Mouse (Mus musculus): ENCODE measurements around the gene Gpr88. TPM values are rescaled to one million over a fixed set of nuclear protein-coding genes. Genes with fewer than 3 reads are reported as not detected.

Gene Gpr88
- polyA plus RNA-seq, 1 experiment from 2014 or later, result 0.08 TPM

DNA sequence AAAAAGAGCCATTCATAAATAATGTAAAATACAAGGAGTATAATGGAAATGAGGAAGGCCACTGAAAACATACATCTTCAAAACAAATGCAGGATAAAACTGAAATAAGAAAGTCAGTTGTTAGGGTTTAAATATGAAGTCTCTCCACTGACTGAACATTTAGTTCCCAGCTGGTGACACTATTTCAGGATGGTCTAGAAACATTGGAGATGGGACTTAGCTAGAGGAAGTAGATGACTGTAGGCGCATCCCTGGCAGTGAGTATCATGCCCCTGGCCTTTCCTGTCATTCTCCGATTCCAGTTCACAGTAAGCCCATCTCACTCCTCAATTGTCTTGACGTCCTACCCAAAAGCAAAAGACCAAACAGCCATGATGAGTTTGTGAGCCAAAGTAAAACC, 19.8 kb downstream of the Gpr88 start:
- Histone ChIP-seq H3K9ac (ENCODE audit: low read length) (no peak overlapping the region), H3K27me3 (ENCODE audit: control insufficient read depth, insufficient read depth, low read length) (no peaks in the 10 kb centered on the region), H3K36me3 (ENCODE audit: control insufficient read depth, insufficient read depth, low read length) (no peaks in the 10 kb centered on the region), H3K4me2 (ENCODE audit: low read depth, severe bottlenecking) (no peak overlapping the region), H3K27ac (replicated peaks; ENCODE audit: low read depth, low read length) (no peak overlapping the region), H3K4me1 (ENCODE audit: control insufficient read depth, insufficient read depth, low read length) (no peaks in the 10 kb centered on the region), H3K4me3 (ENCODE audit: low read depth, low read length) (no peak overlapping the region), H3K9me3 (ENCODE audit: control insufficient read depth, low read length) (no peaks in the 10 kb centered on the region)
- ATAC-seq (ENCODE audit: insufficient number of reproducible peaks, low FRiP score, low TSS enrichment, low read depth) (no peak), DNase-seq (ENCODE audit: low spot score) (no peak)
- 88% methylated on average over 3 of the region's 3 CpGs for WGBS

DNA sequence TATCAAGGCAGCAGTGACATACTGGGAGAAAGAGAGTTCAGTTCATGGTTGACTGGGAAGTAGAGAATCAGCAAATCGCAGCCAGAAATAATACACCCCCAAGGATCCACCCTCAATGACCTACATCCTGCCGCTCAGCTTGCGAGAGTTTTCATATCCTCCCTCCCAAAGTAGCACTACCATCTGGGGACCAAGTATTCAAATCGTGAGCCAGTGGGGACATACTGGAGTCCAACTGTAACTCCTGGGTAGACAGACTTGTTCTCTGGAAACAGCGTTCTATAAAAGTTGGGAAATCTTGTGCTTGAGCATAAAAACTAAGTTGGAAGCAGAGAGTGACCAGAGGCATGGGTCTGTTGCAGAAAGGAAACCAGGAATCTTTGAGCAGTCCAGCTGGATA, 20.5 kb downstream of the Gpr88 start:
- Histone ChIP-seq H3K27ac (replicated peaks; ENCODE audit: low read depth, low read length) (no peak overlapping the region), H3K9ac (ENCODE audit: low read length) (no peak overlapping the region), H3K36me3 (ENCODE audit: control insufficient read depth, insufficient read depth, low read length) (no peaks in the 10 kb centered on the region), H3K4me3 (ENCODE audit: low read depth, low read length) (no peak overlapping the region), H3K4me1 (ENCODE audit: control insufficient read depth, insufficient read depth, low read length) (no peaks in the 10 kb centered on the region), H3K9me3 (ENCODE audit: control insufficient read depth, low read length) (no peaks in the 10 kb centered on the region), H3K4me2 (ENCODE audit: low read depth, severe bottlenecking) (no peak overlapping the region), H3K27me3 (ENCODE audit: control insufficient read depth, insufficient read depth, low read length) (no peaks in the 10 kb centered on the region)
- no peak for DNase-seq (ENCODE audit: low spot score)
- ATAC-seq (ENCODE audit: insufficient number of reproducible peaks, low FRiP score, low TSS enrichment, low read depth), result no peak
- WGBS, result 91% methylated on average over 5 of the region's 5 CpGs

DNA sequence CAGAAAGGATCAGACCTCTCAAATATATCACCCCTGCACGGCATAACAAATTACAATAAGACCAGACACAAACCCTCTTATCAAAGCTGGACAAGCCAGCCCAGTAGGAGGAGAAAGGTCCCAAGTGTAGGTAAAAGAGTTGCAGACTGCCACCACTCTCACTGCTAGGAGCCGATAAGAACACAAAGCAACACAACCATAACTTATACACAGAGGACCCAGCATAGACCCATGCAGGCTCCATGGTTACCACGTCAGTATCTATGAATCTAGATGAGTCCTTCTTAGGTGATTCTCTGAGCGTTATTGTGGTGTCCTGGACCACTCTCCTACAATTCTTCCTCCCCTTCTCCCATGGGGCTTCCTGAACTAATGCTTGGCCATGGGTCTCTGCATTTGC, 24.0 kb downstream of the Gpr88 start:
- H3K27me3 ChIP-seq (ENCODE audit: control insufficient read depth, insufficient read depth, low read length), result no peaks in the 10 kb centered on the region
- 0 out of 2 replicates have a peak, but pooled peaks have one; percentile 10 for ATAC-seq (ENCODE audit: insufficient number of reproducible peaks, low FRiP score, low TSS enrichment, low read depth)
- no peak overlapping the region for H3K9ac ChIP-seq (ENCODE audit: low read length)
- no peaks in the 10 kb centered on the region for H3K36me3 ChIP-seq (ENCODE audit: control insufficient read depth, insufficient read depth, low read length)
- no peaks in the 10 kb centered on the region for H3K4me1 ChIP-seq (ENCODE audit: control insufficient read depth, insufficient read depth, low read length)
- WGBS, result 87% methylated on average over 4 of the region's 4 CpGs
- H3K4me2 ChIP-seq (ENCODE audit: low read depth, severe bottlenecking), result no peak overlapping the region
- DNase-seq (ENCODE audit: low spot score), result no peak
- H3K4me3 ChIP-seq (ENCODE audit: low read depth, low read length), result no peak overlapping the region
- H3K27ac ChIP-seq (replicated peaks; ENCODE audit: low read depth, low read length), result no peak overlapping the region
- H3K9me3 ChIP-seq (ENCODE audit: control insufficient read depth, low read length), result no peaks in the 10 kb centered on the region

DNA sequence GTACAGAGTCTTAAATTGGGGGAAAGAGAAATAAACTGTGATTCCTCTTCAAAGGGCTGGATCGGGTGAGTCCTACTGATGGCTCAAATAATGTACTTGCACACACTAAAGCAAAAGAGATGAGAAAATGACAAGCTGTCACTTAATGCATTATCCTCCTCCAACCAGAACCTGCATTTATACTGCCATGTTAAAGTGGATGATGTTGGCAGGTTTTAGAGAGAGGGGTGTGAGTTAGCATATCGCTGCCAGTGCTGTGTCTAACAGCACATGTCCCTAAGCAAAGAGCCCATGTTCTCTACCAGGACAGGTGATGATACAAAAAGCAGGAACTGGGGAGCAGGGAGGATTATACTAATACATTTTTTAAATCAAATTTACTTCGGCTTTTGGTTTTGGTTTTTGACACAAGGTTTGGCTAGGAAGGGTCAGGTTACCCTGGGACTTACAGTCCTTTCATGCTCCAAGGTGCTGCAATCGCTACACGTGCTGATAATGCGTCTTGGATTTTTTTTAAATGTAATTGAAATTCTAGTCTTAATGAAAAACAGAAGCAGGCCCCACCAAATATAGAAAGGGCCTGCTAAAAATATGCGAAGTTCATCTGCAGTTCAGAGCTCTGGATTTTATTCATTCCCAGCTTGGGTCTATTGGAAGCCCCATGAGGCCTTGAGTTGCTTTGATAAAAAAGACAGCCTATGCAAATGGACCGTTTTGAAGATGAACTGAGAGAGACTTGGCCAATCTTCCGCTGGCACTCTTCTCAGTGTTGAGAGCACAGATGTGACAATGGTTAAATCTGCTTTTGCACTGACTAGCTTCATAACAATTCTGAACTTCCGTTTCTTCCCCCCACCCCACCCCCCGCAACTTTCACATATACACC, 24.7 kb downstream of the Gpr88 start:
- H3K36me3 ChIP-seq (ENCODE audit: control insufficient read depth, insufficient read depth, low read length), result no peaks in the 10 kb centered on the region
- 49% methylated on average over 11 of the region's 11 CpGs for WGBS
- H3K9me3 ChIP-seq (ENCODE audit: control insufficient read depth, low read length), result no peaks in the 10 kb centered on the region
- H3K9ac ChIP-seq (ENCODE audit: low read length), result no peak overlapping the region
- no peak overlapping the region for H3K4me3 ChIP-seq (ENCODE audit: low read depth, low read length)
- H3K27ac ChIP-seq (replicated peaks; ENCODE audit: low read depth, low read length), result no peak overlapping the region
- ATAC-seq (ENCODE audit: insufficient number of reproducible peaks, low FRiP score, low TSS enrichment, low read depth), result peak; percentile 52; the same call in 1 of the 2 replicates
- H3K4me1 ChIP-seq (ENCODE audit: control insufficient read depth, insufficient read depth, low read length), result no peaks in the 10 kb centered on the region
- no peaks in the 10 kb centered on the region for H3K27me3 ChIP-seq (ENCODE audit: control insufficient read depth, insufficient read depth, low read length)
- no peak for DNase-seq (ENCODE audit: low spot score)
- H3K4me2 ChIP-seq (ENCODE audit: low read depth, severe bottlenecking), result no peak overlapping the region

DNA sequence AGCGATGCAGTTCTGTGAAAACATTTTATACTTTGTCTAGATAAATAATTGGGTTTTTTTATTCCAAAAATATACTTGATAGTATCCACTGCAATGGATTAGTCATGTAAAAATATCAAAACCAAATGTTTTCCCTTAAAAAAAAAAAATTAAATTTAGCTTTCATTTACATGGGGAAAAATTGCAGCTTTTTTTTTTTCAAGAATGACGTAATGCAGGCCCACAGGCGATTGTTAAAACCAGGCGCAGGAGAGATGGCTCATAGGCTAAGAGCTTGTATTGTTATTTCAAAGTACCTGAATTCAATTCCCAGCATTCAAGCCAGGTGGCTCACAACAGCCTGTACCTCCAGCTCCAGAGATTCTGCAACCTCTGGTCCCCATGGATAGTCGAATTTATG, 25.9 kb downstream of the Gpr88 start:
- no peak overlapping the region for H3K4me3 ChIP-seq (ENCODE audit: low read depth, low read length)
- DNase-seq (ENCODE audit: low spot score) (no peak), ATAC-seq (ENCODE audit: insufficient number of reproducible peaks, low FRiP score, low TSS enrichment, low read depth) (no peak)
- no peak overlapping the region for H3K27ac ChIP-seq (replicated peaks; ENCODE audit: low read depth, low read length)
- WGBS, result 78% methylated on average over 5 of the region's 5 CpGs
- H3K36me3 ChIP-seq (ENCODE audit: control insufficient read depth, insufficient read depth, low read length), result no peaks in the 10 kb centered on the region
- no peaks in the 10 kb centered on the region for H3K4me1 ChIP-seq (ENCODE audit: control insufficient read depth, insufficient read depth, low read length)
- H3K9ac ChIP-seq (ENCODE audit: low read length), result no peak overlapping the region
- no peaks in the 10 kb centered on the region for H3K27me3 ChIP-seq (ENCODE audit: control insufficient read depth, insufficient read depth, low read length)
- no peaks in the 10 kb centered on the region for H3K9me3 ChIP-seq (ENCODE audit: control insufficient read depth, low read length)
- no peak overlapping the region for H3K4me2 ChIP-seq (ENCODE audit: low read depth, severe bottlenecking)

DNA sequence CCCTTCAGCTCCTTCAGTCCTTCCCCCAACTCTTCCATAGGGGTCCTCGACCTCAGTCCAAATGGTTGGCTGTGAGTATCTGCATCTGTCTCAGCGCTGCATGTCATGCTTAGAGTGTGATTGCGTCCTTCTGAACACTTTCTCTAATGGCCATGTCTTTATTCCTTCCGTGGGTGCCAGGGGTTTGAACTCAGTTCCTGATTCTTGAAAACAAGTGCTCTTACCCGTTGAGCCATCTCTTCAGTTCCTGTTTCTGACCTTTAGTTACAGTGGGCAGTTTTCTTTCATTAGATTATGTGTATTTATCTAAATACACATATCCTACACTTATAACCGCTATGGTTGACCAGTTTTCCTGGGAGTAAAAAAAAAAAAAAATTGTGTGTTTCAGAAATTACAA, 26.4 kb downstream of the Gpr88 start:
- Histone ChIP-seq H3K4me1 (ENCODE audit: control insufficient read depth, insufficient read depth, low read length) (no peaks in the 10 kb centered on the region), H3K27ac (replicated peaks; ENCODE audit: low read depth, low read length) (no peak overlapping the region), H3K4me2 (ENCODE audit: low read depth, severe bottlenecking) (no peak overlapping the region), H3K4me3 (ENCODE audit: low read depth, low read length) (no peak overlapping the region), H3K27me3 (ENCODE audit: control insufficient read depth, insufficient read depth, low read length) (no peaks in the 10 kb centered on the region), H3K9me3 (ENCODE audit: control insufficient read depth, low read length) (no peaks in the 10 kb centered on the region), H3K36me3 (ENCODE audit: control insufficient read depth, insufficient read depth, low read length) (no peaks in the 10 kb centered on the region), H3K9ac (ENCODE audit: low read length) (no peak overlapping the region)
- ATAC-seq (ENCODE audit: insufficient number of reproducible peaks, low FRiP score, low TSS enrichment, low read depth) (no peak), DNase-seq (ENCODE audit: low spot score) (no peak)
- 91% methylated on average over 6 of the region's 6 CpGs for WGBS

DNA sequence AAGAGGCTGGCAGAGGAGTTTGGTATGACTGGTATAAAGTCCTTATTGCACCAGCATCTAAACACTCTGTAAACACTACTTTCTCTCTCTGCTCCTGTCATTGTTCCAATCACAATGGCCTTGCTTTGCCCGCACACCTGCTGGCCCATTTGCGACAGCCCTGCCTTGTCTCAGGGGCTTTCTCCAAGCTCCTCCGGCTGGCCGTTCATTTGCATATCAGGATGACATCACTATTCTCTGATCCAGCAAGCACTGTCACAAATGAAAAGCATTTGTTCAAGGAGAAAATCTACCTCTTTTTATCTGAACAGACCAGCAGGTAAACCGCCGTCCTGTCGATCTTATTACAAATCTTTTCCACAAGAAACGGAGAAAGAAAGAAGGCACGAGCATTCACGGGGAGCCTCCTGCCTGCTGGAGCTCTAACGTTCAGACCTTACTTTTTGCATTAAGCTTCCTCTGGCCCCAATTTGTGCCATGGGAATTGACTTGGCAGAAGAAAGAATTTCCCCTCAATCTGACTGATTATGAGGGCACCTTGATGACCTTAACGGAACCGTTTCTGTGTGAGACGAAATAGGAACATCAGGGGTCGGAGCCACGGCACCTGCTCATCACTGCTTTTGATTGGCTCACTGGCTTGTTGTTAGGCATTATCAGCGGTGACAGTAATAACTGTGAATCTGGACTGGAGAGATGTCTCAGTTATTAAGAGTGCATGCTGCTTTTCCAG, 30.6 kb downstream of the Gpr88 start:
- DNase-seq (ENCODE audit: low spot score) (no peak), ATAC-seq (ENCODE audit: insufficient number of reproducible peaks, low FRiP score, low TSS enrichment, low read depth) (no peak)
- Histone ChIP-seq H3K27ac (replicated peaks; ENCODE audit: low read depth, low read length) (no peak overlapping the region), H3K27me3 (ENCODE audit: control insufficient read depth, insufficient read depth, low read length) (no peaks in the 10 kb centered on the region), H3K9ac (ENCODE audit: low read length) (no peak overlapping the region), H3K4me2 (ENCODE audit: low read depth, severe bottlenecking) (no peak overlapping the region), H3K4me1 (ENCODE audit: control insufficient read depth, insufficient read depth, low read length) (no peaks in the 10 kb centered on the region), H3K4me3 (ENCODE audit: low read depth, low read length) (no peak overlapping the region), H3K36me3 (ENCODE audit: control insufficient read depth, insufficient read depth, low read length) (no peaks in the 10 kb centered on the region), H3K9me3 (ENCODE audit: control insufficient read depth, low read length) (no peaks in the 10 kb centered on the region)
- WGBS, result 43% methylated on average over 17 of the region's 17 CpGs

DNA sequence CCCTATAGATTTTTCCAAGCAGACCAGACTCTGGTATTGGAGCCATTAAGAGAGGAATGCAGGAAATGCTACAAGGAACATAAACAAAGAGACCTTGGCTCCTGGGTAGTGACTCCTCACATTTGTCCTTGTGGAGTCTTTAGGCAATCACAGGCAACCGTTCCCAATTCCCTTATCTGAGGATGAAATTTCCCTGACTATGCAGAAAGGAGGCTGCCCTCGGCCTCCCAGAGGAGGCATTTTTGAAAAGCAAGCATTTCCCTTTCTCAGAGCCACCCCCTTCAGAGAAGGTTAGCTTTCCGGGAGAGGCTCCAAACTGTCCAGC, 31.7 kb downstream of the Gpr88 start:
- H3K4me1 ChIP-seq (ENCODE audit: control insufficient read depth, insufficient read depth, low read length), result no peaks in the 10 kb centered on the region
- H3K27ac ChIP-seq (replicated peaks; ENCODE audit: low read depth, low read length), result no peak overlapping the region
- H3K27me3 ChIP-seq (ENCODE audit: control insufficient read depth, insufficient read depth, low read length), result no peaks in the 10 kb centered on the region
- no peak overlapping the region for H3K4me3 ChIP-seq (ENCODE audit: low read depth, low read length)
- H3K36me3 ChIP-seq (ENCODE audit: control insufficient read depth, insufficient read depth, low read length), result no peaks in the 10 kb centered on the region
- DNase-seq (ENCODE audit: low spot score) (no peak), ATAC-seq (ENCODE audit: insufficient number of reproducible peaks, low FRiP score, low TSS enrichment, low read depth) (no peak)
- no peak overlapping the region for H3K4me2 ChIP-seq (ENCODE audit: low read depth, severe bottlenecking)
- 36% methylated on average over 3 of the region's 3 CpGs for WGBS
- H3K9me3 ChIP-seq (ENCODE audit: control insufficient read depth, low read length), result no peaks in the 10 kb centered on the region
- H3K9ac ChIP-seq (ENCODE audit: low read length), result no peak overlapping the region

Measured in limb, embryonic 11.5 days (tissue).